Mouse (Mus musculus) myocyte (in vitro differentiated cells): ENCODE measurements around the gene Phyh.
A peak's percentile ranks its signal among the peaks of the same experiment; 100 is the strongest.

Source experiments
- E2F4 ChIP-seq: IDR thresholded peaks from one replicate; pipeline ENCODE4 v1.6.1; 2011; ENCODE audit warnings: mild to moderate bottlenecking, control low read depth, moderate library complexity; ENCODE audit not compliant: insufficient read depth
- MAX ChIP-seq: IDR thresholded peaks from one replicate; pipeline ENCODE4 v1.6.1; 2011; ENCODE audit warnings: low read depth, mild to moderate bottlenecking, control low read depth
- MYOD1 ChIP-seq, 3 experiments: IDR thresholded peaks; one replicate each; pipeline ENCODE4 v1.6.1; 2011; ENCODE audit warnings: control low read depth in 2 of 3, low read depth in 2 of 3, mild to moderate bottlenecking in 2 of 3, moderate library complexity in 1 of 3; ENCODE audit not compliant: insufficient read length in 2 of 3, control insufficient read depth in 1 of 3
- MYOG ChIP-seq, 3 experiments: IDR thresholded peaks; one replicate each; pipeline ENCODE4 v1.6.1; 2011; ENCODE audit warnings: control low read depth in 2 of 3, low read depth in 2 of 3, mild to moderate bottlenecking in 2 of 3; ENCODE audit not compliant: insufficient read length in 2 of 3, control insufficient read depth in 1 of 3, insufficient read depth in 1 of 3
- POLR2A ChIP-seq: IDR thresholded peaks from one replicate; pipeline ENCODE4 v1.6.1; 2011; ENCODE audit warnings: low read depth, mild to moderate bottlenecking, control low read depth, moderate library complexity; ENCODE audit not compliant: insufficient read length
- POLR2AphosphoS2 ChIP-seq: IDR thresholded peaks from one replicate; pipeline ENCODE4 v1.6.1; 2011; ENCODE audit warnings: low read depth, control low read depth; ENCODE audit not compliant: insufficient read length
- REST ChIP-seq: IDR thresholded peaks from one replicate; pipeline ENCODE4 v1.6.1; 2011; ENCODE audit warnings: mild to moderate bottlenecking, control low read depth, moderate library complexity; ENCODE audit not compliant: insufficient read depth, insufficient read length
- TCF12 ChIP-seq: IDR thresholded peaks from one replicate; pipeline ENCODE4 v1.6.1; 2011; ENCODE audit warnings: mild to moderate bottlenecking, control low read depth; ENCODE audit not compliant: poor library complexity, insufficient read depth, severe bottlenecking
- USF1 ChIP-seq: IDR thresholded peaks from one replicate; pipeline ENCODE4 v1.6.1; 2011; ENCODE audit warnings: low read depth, mild to moderate bottlenecking, control low read depth, moderate library complexity

DNA sequence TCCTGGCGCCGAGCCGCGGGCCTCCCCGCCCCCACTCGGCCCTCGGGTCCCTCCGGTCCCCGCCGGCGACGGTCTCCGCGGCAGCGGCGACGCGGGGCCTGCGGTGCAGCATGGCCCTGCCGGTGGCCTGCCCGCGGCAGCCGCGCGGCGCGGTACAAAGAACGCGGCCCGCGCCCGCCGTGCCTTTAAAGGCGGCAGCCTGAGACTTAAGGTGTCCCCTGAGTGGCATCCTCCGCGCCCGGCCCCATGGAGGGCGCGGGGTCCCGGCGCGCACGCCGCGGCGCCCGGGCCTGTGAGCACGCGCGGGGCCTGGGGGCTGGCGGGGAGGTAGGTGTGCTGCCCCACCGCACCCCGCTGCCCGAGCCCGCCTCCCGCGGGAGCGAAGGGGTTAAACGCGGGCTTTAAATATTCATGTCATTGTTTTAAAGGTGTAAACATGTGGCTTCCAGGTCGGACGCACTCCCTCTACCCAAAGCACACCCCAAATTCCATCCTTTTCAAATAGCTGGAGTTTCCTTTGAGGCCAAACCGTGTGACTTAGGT lies 36.5 kb upstream of the Phyh start:
- TF ChIP-seq MYOD1 (IDR thresholded peaks at IDR 0.05; ENCODE audit: control insufficient read depth in 1 of 3, insufficient read length in 2 of 3, low read depth in 2 of 3) (no peak), POLR2A (peak; percentile 57), REST (no peak), E2F4 (no peak), MAX (no peak), USF1 (no peak), POLR2AphosphoS2 (no peak), TCF12 (no peak), MYOG (IDR thresholded peaks at IDR 0.05; ENCODE audit: control insufficient read depth in 1 of 3, insufficient read depth in 1 of 3, insufficient read length in 2 of 3, low read depth in 2 of 3) (no peak)
